Mouse (Mus musculus) small intestine, adult 2 months (tissue): ENCODE data around the gene Pou2f2.

Experiments
- CTCF ChIP-seq: fragments of 200-500 bp; IDR thresholded peaks from 2 replicates; pipeline ENCODE4 v1.5.1; 2012; ENCODE audit warnings: low read depth, mild to moderate bottlenecking, control low read depth, inconsistent platforms, low read length, moderate library complexity, mixed read lengths; ENCODE audit not compliant: insufficient replicate concordance, insufficient read length; ENCODE audit errors: extremely low read depth
- POLR2A ChIP-seq: fragments of 200-500 bp; IDR thresholded peaks from 2 replicates; pipeline ENCODE4 v1.6.1; 2012; ENCODE audit warnings: low read depth, mild to moderate bottlenecking, control low read depth, inconsistent platforms, low read length, moderate library complexity

- no peak for TF ChIP-seq CTCF
- TF ChIP-seq POLR2A = no peak
Observed at GRCm38 (mm10) chr7:25079496-25080026, 100.0 kb downstream of the Pou2f2 start.
